Mouse (Mus musculus) right cerebral cortex, postnatal 25 days (tissue): ENCODE measurements around the gene Tmed10.

Experiments
- DNase-seq: peaks from one replicate; pipeline ENCODE4 v3.0.0; 2022

Gene Tmed10

GRCm38 (mm10) chr12:85373591-85374560, 771 bp downstream of the Tmed10 start:
- peak; percentile 74 for DNase-seq

GRCm38 (mm10) chr12:85372068-85372665, 2.5 kb downstream of the Tmed10 start:
- DNase-seq, result no peak

- no peak for DNase-seq
These were observed 6.1 kb downstream of the Tmed10 start for GRCm38 (mm10) chr12:85368441-85369063.

DNA sequence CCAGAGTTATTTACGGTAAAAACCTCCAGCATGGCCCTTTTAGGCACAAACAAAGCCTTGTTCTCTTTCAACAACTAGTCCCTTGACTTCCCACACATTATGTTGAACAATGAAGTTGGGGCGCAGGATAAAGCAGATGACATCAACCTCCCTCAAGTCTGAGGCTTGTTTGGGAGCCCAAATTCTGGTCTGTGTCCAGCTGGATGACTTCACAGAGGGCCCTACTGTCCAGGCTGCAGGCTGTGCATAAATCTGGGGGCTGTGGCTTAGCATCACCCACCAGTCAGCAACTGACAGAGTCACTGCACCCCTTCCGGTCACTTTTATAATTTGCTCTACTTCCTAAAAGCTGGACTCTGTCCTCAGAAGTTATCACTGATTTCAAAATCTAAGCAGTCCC, 8.4 kb downstream of the Tmed10 start:
- DNase-seq, result peak; percentile 20

- no peak for DNase-seq
These were observed 12.1 kb downstream of the Tmed10 start for GRCm38 (mm10) chr12:85362510-85362909.

DNA sequence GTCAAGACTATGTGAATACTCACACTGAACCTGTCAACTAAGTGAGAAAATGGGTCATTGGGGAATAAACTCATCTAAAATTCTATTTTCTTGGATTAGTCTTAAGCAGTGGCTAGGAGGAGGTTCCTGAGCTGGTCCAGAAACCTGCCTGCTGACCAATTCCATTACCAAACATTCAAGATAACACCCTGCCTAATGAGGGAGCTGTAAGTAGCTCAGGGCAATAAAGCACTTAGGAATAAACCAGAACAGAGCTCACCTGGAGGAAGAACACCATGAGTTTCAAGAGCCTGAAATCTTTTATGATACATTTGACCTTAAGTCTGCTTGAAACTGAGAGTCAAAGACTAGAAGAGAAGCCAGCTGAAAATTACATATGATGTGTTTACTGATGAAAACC, 13.1 kb downstream of the Tmed10 start:
- DNase-seq, result no peak

- DNase-seq, result no peak
These were observed 13.5 kb downstream of the Tmed10 start for GRCm38 (mm10) chr12:85361165-85361564.

DNA sequence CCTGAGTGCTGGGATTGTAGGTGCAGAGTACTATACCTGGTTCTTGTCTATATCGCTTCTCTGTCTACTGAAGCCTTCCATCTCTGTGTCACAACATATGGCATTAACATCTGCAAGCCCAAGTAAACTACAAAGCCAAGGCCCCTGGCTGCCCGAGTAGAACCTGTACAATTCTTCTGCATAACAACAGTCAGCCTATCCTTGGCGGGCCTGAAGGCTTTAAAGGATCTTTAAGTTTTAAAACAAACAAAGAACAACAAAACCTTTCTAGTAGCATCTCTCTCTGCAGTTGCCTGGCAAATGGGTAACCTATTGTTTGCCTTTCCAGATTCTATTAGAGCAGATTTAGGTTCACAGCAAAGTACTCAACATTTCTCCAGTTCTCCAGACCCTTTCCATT, 20.6 kb downstream of the Tmed10 start:
- DNase-seq, result no peak

DNA sequence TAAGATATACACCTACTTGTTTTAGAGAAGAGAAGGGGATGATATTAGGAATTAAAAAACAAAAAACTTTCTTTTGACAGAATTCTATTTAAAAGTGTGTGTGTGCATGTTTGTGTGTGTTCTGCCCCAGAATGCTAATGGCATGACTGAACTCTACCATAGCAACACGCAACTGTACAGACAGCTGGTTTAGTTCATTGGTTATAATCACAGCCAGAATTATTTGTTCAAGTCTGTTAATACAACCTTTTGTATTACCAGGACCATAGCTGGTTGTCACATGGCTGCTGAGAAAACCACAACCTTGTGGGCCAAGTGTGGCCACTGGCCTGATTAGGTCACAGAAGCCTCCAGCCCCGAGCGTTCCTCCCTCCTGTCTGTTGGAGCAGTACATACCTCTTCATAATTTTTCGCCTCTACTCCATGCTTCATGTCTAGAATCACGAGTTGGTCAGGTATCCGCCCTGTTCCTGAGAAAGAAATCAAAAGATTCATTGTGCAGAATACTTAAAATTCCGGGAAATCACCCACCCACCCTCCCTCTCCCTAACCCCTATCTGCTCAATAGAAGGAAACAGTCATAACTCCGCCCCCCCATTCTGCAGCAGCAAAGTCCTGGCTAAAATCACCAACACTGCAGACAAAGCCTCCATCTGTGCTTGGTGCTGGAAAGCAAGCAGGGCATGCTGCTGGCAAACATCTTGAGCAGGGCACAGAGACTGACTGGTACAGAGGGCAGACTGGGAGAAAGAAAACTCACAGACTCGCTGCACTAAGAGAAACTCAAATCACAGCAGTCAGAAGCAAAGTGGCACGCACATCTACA, 24.0 kb downstream of the Tmed10 start:
- DNase-seq, result peak; percentile 52

DNA sequence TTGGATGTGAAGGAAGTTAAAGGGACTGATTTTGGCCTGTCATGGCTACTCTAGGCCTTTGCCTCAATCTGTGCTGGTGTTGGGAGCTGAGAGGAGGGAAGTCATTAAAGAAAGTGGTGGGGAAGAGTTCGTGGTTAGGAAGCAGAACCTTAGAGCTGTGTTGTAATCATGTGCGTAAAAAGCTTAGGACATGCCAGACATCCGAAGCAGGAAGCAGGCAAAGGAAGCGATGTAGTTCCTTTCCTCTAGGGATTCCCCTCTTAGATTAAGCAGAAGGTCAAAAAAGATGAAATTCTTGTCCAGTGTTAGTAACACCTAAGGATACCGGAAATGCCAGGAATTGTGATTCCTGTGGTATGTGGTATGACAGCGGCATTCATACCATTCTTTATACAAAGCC, 26.3 kb downstream of the Tmed10 start:
- no peak for DNase-seq

DNA sequence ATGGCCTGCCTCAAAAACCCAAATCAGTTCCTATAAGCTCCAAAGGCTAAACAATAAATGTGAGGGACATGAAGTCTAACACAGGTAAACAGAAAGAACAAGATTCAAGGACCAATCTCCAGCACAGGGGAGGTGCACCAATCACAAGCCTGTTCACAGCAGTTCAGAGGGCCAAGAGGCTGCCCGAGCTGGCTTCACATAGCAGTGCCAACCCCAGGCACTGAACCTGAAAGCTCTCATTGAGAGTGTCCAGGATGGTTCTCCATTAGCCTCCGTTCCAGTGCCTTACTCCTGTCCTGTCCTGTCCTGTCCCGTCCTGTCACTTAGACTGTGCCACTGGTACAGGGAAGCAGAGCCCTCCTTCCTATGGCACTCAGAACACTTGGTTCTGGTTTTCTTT, 27.5 kb downstream of the Tmed10 start:
- DNase-seq, result no peak

DNA sequence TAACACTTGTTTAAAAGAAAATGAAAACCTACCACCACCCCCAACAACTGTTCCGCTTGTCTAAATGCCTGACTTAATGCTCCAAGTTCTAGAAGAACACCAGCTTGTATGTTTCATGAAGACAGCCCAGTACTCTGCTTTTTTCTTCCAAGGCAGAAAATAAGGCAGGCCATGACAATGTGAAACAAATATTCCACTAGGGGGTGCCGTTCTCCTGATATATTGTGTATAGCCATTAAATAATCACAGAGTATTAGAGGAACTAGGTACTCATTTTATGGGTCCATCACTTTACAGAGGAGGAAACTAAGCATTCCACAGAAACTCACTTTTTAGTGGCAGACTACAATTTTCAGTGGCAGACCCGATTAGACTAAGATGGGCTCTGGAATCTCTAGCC, 28.3 kb downstream of the Tmed10 start:
- DNase-seq, result no peak

DNA sequence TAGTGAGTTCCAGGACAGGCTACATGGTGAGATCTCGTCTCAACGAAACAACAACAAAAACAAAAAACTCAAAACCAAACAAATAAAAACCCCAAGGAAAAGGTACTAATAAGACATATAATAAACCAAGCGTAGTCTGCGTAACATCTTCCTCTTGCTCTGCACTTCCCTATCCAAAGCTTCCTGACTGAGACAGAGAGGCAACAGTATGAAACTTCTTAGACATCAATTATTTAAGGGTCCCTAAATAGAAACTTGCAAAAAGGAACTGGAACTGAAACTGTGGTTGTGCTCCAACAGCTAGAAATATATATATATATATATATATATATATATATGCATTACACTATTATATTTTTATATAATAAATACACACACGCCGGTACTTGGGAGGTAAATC, 29.1 kb downstream of the Tmed10 start:
- DNase-seq, result no peak

GRCm38 (mm10) chr12:85344252-85344651, 30.4 kb downstream of the Tmed10 start:
- no peak for DNase-seq

DNA sequence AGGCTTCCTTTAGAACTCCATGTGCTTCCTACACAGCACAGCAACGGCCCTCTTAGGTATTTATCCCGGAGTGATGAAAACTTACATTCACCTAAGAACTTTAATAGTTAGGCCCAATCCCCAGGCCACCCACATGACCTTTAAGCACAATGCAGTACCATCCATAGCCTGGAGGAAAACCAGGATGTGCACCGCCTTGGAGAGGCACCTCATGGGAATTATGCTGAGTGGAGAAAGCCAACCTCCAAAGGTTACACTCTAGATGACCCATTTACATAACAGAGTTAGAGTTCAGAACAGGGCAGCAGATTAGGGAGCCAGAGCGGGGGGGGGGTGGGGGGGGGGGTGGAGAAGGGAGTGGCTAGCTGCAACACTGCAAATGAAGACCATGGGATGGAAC, 32.3 kb downstream of the Tmed10 start:
- no peak for DNase-seq

DNA sequence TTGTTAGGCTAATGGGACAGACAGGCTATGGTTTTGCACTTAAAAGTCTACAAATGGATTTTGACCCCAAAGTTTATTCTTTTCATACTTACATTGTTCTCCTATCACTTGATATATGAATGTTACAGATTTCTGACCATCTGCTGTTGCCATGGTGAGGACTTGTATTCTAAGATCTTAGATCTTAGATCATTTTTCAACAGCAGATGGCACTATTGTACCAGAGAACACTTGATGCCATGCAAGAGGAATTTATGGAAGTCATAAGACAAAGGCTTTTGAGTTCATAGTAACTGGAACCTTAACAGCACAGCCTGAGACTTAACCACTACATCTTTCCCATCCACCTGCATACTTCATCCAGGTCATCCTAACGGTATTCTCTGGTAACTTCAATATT, 33.5 kb downstream of the Tmed10 start:
- DNase-seq, result no peak

GRCm38 (mm10) chr12:85339947-85340346, 34.7 kb downstream of the Tmed10 start:
- no peak for DNase-seq

DNA sequence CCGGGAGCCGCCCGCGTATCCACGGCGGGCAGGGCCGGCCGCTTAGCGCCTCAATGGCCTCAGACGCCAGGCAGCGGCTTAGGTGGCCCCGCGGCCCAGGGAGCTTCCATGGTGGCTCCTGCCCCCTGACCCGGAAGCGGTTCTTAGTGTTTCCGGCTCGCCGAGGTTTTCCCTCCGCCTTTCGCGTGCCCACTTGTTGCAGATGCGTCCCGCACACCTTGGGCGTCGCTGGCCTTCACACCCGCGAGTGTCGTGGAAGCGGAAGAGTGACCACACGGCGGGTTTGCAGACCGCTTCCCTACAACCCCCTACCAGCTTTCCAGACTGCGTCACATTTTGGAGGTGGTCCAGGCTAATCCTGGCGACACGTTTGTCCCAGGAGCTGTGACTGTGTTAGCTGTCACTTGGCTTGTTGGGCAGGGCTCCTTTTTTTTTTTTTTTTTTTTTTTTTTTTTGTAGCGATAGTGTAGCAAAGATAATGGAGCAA, 35.4 kb downstream of the Tmed10 start, which contains the start of gene Nek9:
Gene Nek9, minus strand, starts transcription at position 120 of the 487 bp plus-strand sequence.
- DNase-seq, result peak; percentile 92

- no peak for DNase-seq
These were observed 35.8 kb downstream of the Tmed10 start for GRCm38 (mm10) chr12:85338815-85339214.

DNA sequence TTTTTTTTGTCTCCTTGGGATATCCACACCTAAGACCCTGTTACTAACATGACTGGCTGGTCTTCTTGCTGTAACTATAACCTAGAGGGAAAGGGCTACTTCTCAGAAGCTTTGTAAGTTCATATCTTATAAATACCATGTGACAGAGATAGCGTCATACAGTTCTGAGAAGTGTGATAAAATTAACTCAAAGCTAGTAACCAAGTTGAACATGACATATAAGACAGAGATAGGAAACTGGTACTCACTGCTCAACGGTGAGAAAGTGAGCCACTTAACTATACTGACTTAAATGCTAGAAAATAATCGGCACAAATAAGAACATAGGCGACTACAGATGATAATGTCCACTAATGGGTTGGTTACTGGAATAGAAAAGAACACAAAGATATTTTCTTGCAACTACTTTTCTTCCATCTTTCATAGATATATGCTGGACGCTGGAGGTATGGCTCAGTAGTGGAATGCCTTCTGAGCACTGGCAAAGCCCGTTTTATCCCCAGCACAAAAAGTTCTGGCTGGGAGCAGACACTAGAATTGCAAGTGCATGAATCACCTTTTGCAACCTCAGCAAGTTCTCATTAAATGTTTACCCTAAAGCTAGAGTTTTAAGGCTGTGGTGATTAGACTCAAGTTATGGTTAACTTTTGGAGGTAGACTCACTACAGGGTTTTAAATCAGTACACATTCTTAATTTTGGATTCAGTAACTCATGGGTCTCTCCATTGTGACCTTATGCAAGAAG, 36.9 kb downstream of the Tmed10 start:
- DNase-seq, result no peak

- no peak for DNase-seq
These were observed 44.5 kb downstream of the Tmed10 start for GRCm38 (mm10) chr12:85330153-85330552.

DNA sequence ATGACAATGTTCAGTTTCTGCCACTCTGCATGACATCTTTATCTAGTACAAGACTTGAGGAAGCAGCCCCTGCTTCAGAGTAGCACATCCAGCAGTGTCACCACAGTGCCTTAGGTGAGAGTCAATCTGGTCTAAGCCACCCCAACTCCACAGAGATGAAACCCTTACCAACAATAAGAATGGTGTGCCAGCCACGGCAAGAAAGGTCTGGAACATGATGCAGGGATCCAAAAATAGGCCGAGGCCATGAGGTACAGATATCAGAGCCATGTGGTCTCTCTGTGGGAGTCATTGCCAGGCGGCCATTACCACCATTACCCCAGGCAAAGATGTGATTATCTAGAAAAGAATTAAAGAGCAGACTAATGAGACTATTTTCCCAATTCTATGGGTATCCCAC, 66.0 kb downstream of the Tmed10 start:
- no peak for DNase-seq
